Mouse (Mus musculus): ENCODE measurements around the gene 1700013G24Rik. TPM values are rescaled to one million over a fixed set of nuclear protein-coding genes. Genes with fewer than 3 reads are reported as not detected.
"Not testable (repeated sequence)": the region's sequence is repeated elsewhere in the genome, so short reads cannot be mapped to it uniquely, and the experiment has no call there.

Gene 1700013G24Rik
- not detected in 2 replicates for polyA plus RNA-seq (2015; fragmentation: Nextera tagmentation; extraction: Ambion mirVana)

- Histone ChIP-seq H3K4me2 (no peak within 1 kb of the TSS), H3K9me3 (no peaks in the 10 kb centered on the region), H3K36me3 (no peaks in the 10 kb centered on the region), H3K4me3 (replicated peaks) (no peak within 1 kb of the TSS), H3K4me1 (peaks cover 13% of the 10 kb centered on the region), H3K27me3 (replicated peaks) (no peaks in the 10 kb centered on the region), H3K27ac (no peak within 1 kb of the TSS), H3K9ac (no peak within 1 kb of the TSS)
- ATAC-seq (ENCODE audit: insufficient read depth, low FRiP score, low read depth): no peak
- 77% methylated on average over 8 of the region's 8 CpGs for WGBS
These were observed at the start of gene 1700013G24Rik for GRCm38 (mm10) chr4:137453234-137453767. TSS of gene 1700013G24Rik (plus strand) at chr4:137453284.

DNA sequence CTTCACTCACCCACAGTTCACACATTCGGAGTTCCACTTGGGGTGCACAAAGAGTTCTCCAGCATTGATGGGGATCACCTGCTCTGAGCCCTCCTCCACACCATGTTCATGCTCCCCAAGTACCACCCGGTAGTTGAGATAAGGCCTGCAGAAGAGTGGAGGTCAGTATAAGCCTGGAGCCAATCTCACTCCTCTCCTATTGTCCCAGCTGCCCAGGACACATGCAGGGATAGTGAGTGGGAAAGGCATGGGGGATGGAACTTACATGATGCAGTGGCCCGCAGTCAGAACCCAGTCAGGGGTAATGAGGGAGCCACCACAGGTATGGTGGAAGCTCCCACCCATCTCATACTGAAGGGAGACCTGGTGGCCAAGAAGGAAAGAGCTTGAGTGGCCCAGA, 47.5 kb upstream of the 1700013G24Rik start:
- Histone ChIP-seq H3K9me3 (no peaks in the 10 kb centered on the region), H3K36me3 (no peaks in the 10 kb centered on the region), H3K27me3 (replicated peaks) (no peaks in the 10 kb centered on the region), H3K4me3 (replicated peaks) (no peak overlapping the region), H3K9ac (no peak overlapping the region), H3K4me2 (no peak overlapping the region), H3K27ac (no peak overlapping the region), H3K4me1 (no peaks in the 10 kb centered on the region)
- no peak for ATAC-seq (ENCODE audit: insufficient read depth, low FRiP score, low read depth)
- 81% methylated on average over 3 of the region's 3 CpGs for WGBS

DNA sequence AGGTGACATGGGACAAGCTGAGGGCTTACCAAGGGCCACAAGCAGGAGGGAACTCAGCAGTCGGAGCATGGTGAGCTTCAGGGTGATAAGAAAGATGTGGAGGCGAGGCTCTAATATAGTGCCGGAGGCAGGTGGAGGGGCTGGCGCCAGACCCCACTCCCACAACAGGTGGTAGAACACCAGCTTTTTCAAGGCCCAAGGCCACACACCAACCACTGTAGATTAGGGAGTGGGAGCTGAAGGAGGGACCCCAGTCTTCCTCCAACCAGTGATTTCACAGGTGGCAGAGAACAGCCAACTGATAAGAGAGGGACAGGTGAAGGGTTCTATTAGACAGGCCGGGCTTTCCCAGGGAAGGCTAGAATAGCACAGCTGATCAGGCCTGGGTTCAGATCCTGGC, 43.4 kb upstream of the 1700013G24Rik start, which contains the start of gene Cela3a:
TSS of gene Cela3a (minus strand) at position 101 of the 400 bp plus-strand sequence.
- Histone ChIP-seq H3K27me3 (replicated peaks) (no peaks in the 10 kb centered on the region), H3K27ac (no peak within 1 kb of the TSS), H3K9ac (no peak within 1 kb of the TSS), H3K4me1 (no peaks in the 10 kb centered on the region), H3K9me3 (no peaks in the 10 kb centered on the region), H3K36me3 (no peaks in the 10 kb centered on the region), H3K4me2 (no peak within 1 kb of the TSS), H3K4me3 (replicated peaks) (no peak within 1 kb of the TSS)
- WGBS: 85% methylated on average over 5 of the region's 5 CpGs
- no peak for ATAC-seq (ENCODE audit: insufficient read depth, low FRiP score, low read depth)

GRCm38 (mm10) chr4:137412185-137412709, 40.8 kb upstream of the 1700013G24Rik start:
- ATAC-seq (ENCODE audit: insufficient read depth, low FRiP score, low read depth): peak; percentile 76
- not testable (repeated sequence) for H3K4me3 ChIP-seq (replicated peaks); H3K36me3 ChIP-seq; H3K4me2 ChIP-seq; H3K9me3 ChIP-seq; H3K27me3 ChIP-seq (replicated peaks); H3K4me1 ChIP-seq; H3K27ac ChIP-seq; H3K9ac ChIP-seq
- WGBS: 54% methylated on average over 7 of the region's 7 CpGs

DNA sequence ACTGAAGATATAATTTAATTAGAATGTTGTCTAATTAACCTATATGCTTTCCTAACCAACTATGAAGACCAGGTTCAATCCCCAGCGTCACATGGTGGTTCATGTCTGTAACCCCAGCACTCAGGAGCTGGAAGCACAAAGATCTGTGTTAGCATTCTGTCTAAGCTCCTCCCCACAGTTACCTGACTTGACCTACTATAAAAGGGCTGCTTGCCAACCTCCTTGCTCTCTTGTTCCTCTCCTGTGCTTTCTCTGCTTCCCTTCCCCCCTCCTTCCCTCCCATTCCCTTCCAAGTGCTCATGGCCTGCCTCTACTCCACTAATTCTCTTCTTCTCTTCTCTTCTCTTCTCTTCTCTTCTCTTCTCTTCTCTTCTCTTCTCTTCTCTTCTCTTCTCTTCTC, 38.1 kb upstream of the 1700013G24Rik start:
- Histone ChIP-seq H3K9me3 (no peaks in the 10 kb centered on the region), H3K4me3 (replicated peaks) (no peak overlapping the region), H3K4me2 (no peak overlapping the region), H3K9ac (no peak overlapping the region), H3K27me3 (replicated peaks) (no peaks in the 10 kb centered on the region), H3K4me1 (no peaks in the 10 kb centered on the region), H3K27ac (no peak overlapping the region), H3K36me3 (no peaks in the 10 kb centered on the region)
- no peak for ATAC-seq (ENCODE audit: insufficient read depth, low FRiP score, low read depth)
- 72% methylated on average over 1 of the region's 1 CpGs for WGBS

GRCm38 (mm10) chr4:137417712-137418564, 35.1 kb upstream of the 1700013G24Rik start:
- H3K9ac ChIP-seq: no peak overlapping the region
- peak; percentile 54; the same call in 1 of the 2 replicates for ATAC-seq (ENCODE audit: insufficient read depth, low FRiP score, low read depth)
- no peaks in the 10 kb centered on the region for H3K4me1 ChIP-seq
- 53% methylated on average over 11 of the region's 11 CpGs for WGBS
- no peaks in the 10 kb centered on the region for H3K9me3 ChIP-seq
- no peak overlapping the region for H3K4me3 ChIP-seq (replicated peaks)
- no peaks in the 10 kb centered on the region for H3K36me3 ChIP-seq
- H3K27me3 ChIP-seq (replicated peaks): no peaks in the 10 kb centered on the region
- H3K27ac ChIP-seq: no peak overlapping the region
- no peak overlapping the region for H3K4me2 ChIP-seq

GRCm38 (mm10) chr4:137430502-137430901, 22.6 kb upstream of the 1700013G24Rik start, which contains the start of gene Cela3b:
TSS of gene Cela3b (minus strand) at chr4:137430540.
- H3K4me2 ChIP-seq: no peak within 1 kb of the TSS
- H3K9ac ChIP-seq: no peak within 1 kb of the TSS
- no peaks in the 10 kb centered on the region for H3K4me1 ChIP-seq
- no peak within 1 kb of the TSS for H3K4me3 ChIP-seq (replicated peaks)
- 75% methylated on average over 4 of the region's 4 CpGs for WGBS
- peak; percentile 56 for ATAC-seq (ENCODE audit: insufficient read depth, low FRiP score, low read depth)
- no peaks in the 10 kb centered on the region for H3K36me3 ChIP-seq
- no peak within 1 kb of the TSS for H3K27ac ChIP-seq
- H3K9me3 ChIP-seq: no peaks in the 10 kb centered on the region
- H3K27me3 ChIP-seq (replicated peaks): no peaks in the 10 kb centered on the region

DNA sequence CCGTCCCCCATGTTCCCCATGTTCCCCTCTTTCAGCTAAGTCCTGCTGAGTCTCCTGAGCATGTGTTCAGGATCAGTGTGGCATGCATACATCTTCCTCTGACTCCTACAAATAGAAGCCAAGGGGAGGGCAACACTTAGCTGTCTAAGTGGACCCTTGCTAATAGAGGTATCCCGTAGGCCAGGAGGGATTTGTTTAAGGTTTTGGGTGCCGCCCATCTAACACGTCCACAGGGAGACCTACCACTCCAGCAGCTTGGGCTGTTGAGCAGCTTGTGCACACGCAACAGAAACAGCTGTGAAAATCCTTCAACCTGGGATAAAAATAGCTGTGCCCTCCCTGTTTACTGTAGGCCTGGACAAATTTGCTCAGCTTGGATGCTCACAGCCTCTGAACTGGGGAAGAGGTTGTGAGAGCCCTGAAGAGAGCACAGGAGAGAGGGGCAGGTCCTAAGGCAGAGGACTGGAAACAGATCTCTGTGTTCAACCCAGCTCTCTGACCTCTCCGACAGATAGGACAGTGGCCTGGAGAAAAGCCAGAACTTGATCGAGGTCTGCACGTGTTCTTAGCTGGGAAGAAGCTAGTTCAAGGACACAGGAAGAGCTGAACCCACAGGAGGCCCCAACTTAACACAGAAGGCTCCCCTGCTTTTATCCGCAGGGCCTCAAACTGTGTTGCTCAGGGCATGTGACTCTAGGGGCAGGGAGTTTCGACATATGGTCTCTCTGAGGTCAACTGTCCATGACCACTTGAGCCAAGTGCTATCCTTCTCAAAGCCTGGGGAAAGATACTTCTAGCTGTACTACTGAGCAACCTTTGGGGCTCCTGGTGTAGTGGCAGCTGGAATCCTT, 20.2 kb upstream of the 1700013G24Rik start:
- peak; percentile 65; the same call in 1 of the 2 replicates for ATAC-seq (ENCODE audit: insufficient read depth, low FRiP score, low read depth)
- not testable (repeated sequence) for H3K36me3 ChIP-seq; H3K9ac ChIP-seq; H3K27me3 ChIP-seq (replicated peaks); H3K4me1 ChIP-seq; H3K4me3 ChIP-seq (replicated peaks); H3K4me2 ChIP-seq; H3K9me3 ChIP-seq
- H3K27ac ChIP-seq: peak overlapping the region; percentile 63
- 59% methylated on average over 10 of the region's 10 CpGs for WGBS

DNA sequence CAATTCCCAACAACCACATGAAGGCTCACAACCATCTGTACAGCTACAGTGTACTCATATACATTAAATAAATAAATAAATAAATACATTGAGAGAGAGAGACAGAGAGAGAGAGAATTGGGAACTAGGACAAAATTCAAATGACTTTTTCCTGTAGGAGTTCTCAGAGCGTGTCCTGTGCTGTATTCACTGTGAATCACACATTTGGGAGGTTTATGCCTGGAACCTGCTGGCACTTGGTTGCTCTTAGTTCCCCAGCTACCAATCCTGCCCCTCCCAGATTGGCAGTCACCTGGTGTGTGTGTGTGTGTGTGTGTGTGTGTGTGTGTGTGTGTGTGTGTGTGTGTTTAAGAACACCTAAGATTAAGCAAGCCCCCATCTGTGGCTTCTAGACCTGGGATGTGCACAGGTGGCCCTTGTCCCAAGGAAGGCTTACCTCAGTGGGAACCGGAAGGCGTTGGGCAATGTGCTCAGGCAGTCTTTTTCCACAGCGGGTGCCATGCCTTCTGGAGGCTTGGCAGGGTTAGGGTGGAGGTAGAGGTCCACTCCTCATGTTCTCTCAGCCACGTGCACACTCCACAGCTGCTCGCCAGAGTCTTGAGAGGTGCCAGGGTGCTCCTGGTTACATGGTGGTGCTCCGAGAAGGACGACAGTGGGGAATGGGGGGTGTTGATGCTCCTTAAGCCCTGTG, 16.0 kb upstream of the 1700013G24Rik start:
- H3K4me2 ChIP-seq: no peak overlapping the region
- H3K9ac ChIP-seq: no peak overlapping the region
- H3K27me3 ChIP-seq (replicated peaks): no peaks in the 10 kb centered on the region
- no peak; the same call in 1 of the 2 replicates for ATAC-seq (ENCODE audit: insufficient read depth, low FRiP score, low read depth)
- 81% methylated on average over 8 of the region's 8 CpGs for WGBS
- H3K27ac ChIP-seq: no peak overlapping the region
- H3K9me3 ChIP-seq: no peaks in the 10 kb centered on the region
- no peaks in the 10 kb centered on the region for H3K36me3 ChIP-seq
- H3K4me1 ChIP-seq: no peaks in the 10 kb centered on the region
- H3K4me3 ChIP-seq (replicated peaks): no peak overlapping the region

GRCm38 (mm10) chr4:137438842-137439241, 14.2 kb upstream of the 1700013G24Rik start:
- Histone ChIP-seq H3K4me1 (no peaks in the 10 kb centered on the region), H3K27me3 (replicated peaks) (no peaks in the 10 kb centered on the region), H3K4me3 (replicated peaks) (no peak overlapping the region), H3K9ac (no peak overlapping the region), H3K4me2 (no peak overlapping the region), H3K27ac (0 out of 2 replicates have a peak overlapping the region, but pooled peaks have one; percentile 6), H3K36me3 (no peaks in the 10 kb centered on the region), H3K9me3 (no peaks in the 10 kb centered on the region)
- peak; percentile 75; the same call in 1 of the 2 replicates for ATAC-seq (ENCODE audit: insufficient read depth, low FRiP score, low read depth)
- WGBS: 85% methylated on average over 8 of the region's 8 CpGs

DNA sequence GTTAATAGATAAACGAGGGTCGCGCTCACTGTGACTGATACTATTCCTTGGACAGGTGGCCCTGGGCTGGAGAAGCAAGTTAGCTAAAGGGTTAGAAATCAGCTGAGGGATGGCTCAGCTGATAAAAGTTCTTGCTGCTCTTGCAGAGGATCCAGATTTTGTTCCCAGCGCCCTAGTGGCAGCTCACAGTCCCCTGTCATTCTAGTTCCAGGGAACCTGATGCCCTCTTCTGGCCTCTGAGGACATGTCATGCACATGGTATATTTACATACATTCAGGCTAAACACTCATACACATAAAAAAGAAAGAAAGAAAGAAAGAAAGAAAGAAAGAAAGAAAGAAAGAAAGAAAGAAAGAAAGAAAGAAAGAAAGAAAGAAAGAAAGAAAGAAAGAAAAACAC, 11.8 kb upstream of the 1700013G24Rik start:
- 76% methylated on average over 4 of the region's 4 CpGs for WGBS
- ATAC-seq (ENCODE audit: insufficient read depth, low FRiP score, low read depth): no peak

More for the DNA sequence above, 11.8 kb upstream of the 1700013G24Rik start:
- H3K4me2 ChIP-seq: no peak overlapping the region
- no peaks in the 10 kb centered on the region for H3K9me3 ChIP-seq
- no peak overlapping the region for H3K9ac ChIP-seq
- no peaks in the 10 kb centered on the region for H3K36me3 ChIP-seq
- H3K27ac ChIP-seq: no peak overlapping the region
- H3K4me1 ChIP-seq: no peaks in the 10 kb centered on the region
- no peaks in the 10 kb centered on the region for H3K27me3 ChIP-seq (replicated peaks)
- H3K4me3 ChIP-seq (replicated peaks): no peak overlapping the region

Measured in stomach, embryonic 15.5 days (tissue).